ENCODE assay signal across 1 mouse cellular context in the genomic region with DNA sequence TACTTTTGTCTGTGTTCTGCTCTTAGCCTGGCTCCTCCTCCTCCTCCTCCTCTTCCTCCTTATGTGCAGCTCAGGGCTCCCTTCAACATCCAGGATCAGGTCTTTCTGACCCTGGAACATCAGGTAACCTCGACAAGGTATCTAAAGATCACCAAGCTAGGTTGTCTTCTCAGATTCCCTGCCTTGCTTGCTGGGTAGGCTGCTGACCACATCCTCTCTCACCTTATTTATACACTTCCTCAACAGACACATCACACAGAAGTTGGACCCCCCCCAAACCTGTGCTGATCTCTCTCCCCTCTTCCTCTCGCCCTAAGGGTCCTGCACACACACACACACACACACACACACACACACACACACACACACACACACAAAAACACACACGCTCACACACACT.
TF ChIP-seq lines count a peak whose summit lies in the region.

A gene (plus strand): TSS at position 344 of the 400 bp plus-strand sequence.

TF ChIP-seq in MEL, 35 proteins besides CTCF, POLR2A, EP300 and RAD21 (continued from another document):
- TF ChIP-seq TCF12 (IDR thresholded peaks at IDR 0.05; ENCODE audit: low read depth, low read length) = no peak
- TF ChIP-seq TBP (IDR thresholded peaks at IDR 0.05; ENCODE audit: low read depth, low read length) = no peak
- no peak for TF ChIP-seq ZNF384 (IDR thresholded peaks at IDR 0.05; ENCODE audit: low read depth, low read length)
- TF ChIP-seq KAT2A (conservative IDR thresholded peaks at IDR 0.05; ENCODE audit: low read depth, low read length) = no peak
- no peak for TF ChIP-seq POLR2AphosphoS2 (IDR thresholded peaks at IDR 0.05; ENCODE audit: low read length)
